Mouse (Mus musculus): Measurements from ENCODE around the gene Gm7879.

Gene Gm7879

GRCm38 (mm10) chr5:43948748-43949275 lies 35.9 kb downstream of the Gm7879 start:
- peak in 1 of 2 experiments; percentile 1 for DNase-seq

GRCm38 (mm10) chr5:43953241-43953640 lies 40.3 kb downstream of the Gm7879 start:
- no peak for DNase-seq

- DNase-seq = no peak
Observed at GRCm38 (mm10) chr5:43959884-43960440, 47.0 kb downstream of the Gm7879 start.

- no peak for DNase-seq
Observed at GRCm38 (mm10) chr5:43961056-43961455, 48.1 kb downstream of the Gm7879 start.
